ENCODE assay signal across 21 mouse cellular contexts in the genomic region with DNA sequence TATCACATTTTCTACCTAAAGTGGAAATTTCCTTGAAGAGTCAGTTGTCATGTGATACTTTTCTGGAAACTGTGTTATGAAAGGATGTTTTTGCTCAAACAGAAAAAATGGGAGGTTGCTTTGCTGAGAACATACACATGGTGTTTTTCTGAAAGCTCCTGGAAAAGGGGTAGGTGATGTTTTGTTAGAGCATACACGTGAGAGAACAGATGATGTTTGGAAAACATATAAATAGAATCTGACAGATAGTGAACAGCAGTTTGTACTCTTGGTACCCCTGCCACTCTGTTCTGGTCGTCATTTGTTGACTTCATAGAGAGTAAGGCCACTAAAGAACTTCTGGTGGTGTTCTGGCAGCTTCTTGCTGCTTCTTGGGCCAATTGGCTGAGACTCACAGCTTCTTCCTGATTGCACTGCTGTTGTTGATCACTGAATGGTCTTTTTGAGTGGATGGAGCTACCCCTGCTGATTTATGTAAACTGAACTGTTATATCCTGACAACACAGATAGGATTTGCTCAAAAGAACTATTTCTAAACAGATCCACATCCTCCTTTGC. TPM values are rescaled to one million over a fixed set of nuclear protein-coding genes. Genes with fewer than 3 reads are reported as not detected.
DNase-seq lines count a peak whose midpoint lies in the region; ATAC-seq and TF ChIP-seq lines count a peak whose summit lies in the region.
"Had no signal": no experiment of that assay in that cellular context is flagged by ENCODE, and none has a peak within 500 bp of the region (broad histone marks: within the 10 kb centered on the region; RNA-seq: fewer than 3 reads in every experiment).

No protein-coding gene starts in this region.

- TF ChIP-seq EP300 in heart, adult 2 months (IDR thresholded peaks at IDR 0.05; ENCODE audit: insufficient read depth, low read depth, low read length): no peak

- H3K4me3 ChIP-seq in heart, adult 2 months: no peak overlapping the region
- H3K4me3 ChIP-seq in heart, embryonic 11.5 days (ENCODE audit: low read depth, low read length): no peak overlapping the region
- H3K4me3 ChIP-seq: erythroblast, embryonic 14.5 days; limb, embryonic 10.5 days; liver, embryonic 15.5 days; megakaryocyte, embryonic 14.5 days; neural tube, embryonic 13.5 days had no signal

- WGBS in heart, adult 2 months: 40% methylated on average over 2 of the region's 2 CpGs
- WGBS in heart, embryonic 11.5 days (ENCODE audit: insufficient replicate concordance): 54% methylated on average over 2 of the region's 2 CpGs

- H3K4me2 ChIP-seq in heart, embryonic 11.5 days: no peak overlapping the region
- H3K4me2 ChIP-seq: liver, embryonic 15.5 days; neural tube, embryonic 13.5 days had no signal

- TF ChIP-seq CTCF in heart, adult 2 months (IDR thresholded peaks at IDR 0.05): no peak

- H3K9ac ChIP-seq in heart, adult 2 months (ENCODE audit: low read depth, low read length): no peak overlapping the region
- H3K9ac ChIP-seq in heart, embryonic 11.5 days (ENCODE audit: low read depth, low read length): no peak overlapping the region
- H3K9ac ChIP-seq: forebrain, postnatal 0 days; liver, embryonic 15.5 days; neural tube, embryonic 13.5 days had no signal

- no peaks in the 10 kb centered on the region for H3K36me3 ChIP-seq in heart, adult 2 months (ENCODE audit: control insufficient read depth, insufficient read depth, low read length)
- no peaks in the 10 kb centered on the region for H3K36me3 ChIP-seq in heart, embryonic 11.5 days (ENCODE audit: control insufficient read depth, insufficient read depth, low read length)
- H3K36me3 ChIP-seq: limb, embryonic 10.5 days; liver, embryonic 15.5 days; neural tube, embryonic 13.5 days had no signal

- no peaks in the 10 kb centered on the region for H3K79me2 ChIP-seq in heart, adult 2 months (replicated peaks; ENCODE audit: control insufficient read depth, insufficient read depth, low read length)

- peak; percentile 67 to 76 for DNase-seq in heart, adult 2 months
- peak; percentile 55 for DNase-seq in CD4-positive helper T cell, adult 2 months (ENCODE audit: low read depth, low spot score)
- peak; percentile 73 for DNase-seq in T-cell, adult 2 months (ENCODE audit: low spot score)
- peak; percentile 20 for DNase-seq in heart, postnatal 4 days
- DNase-seq in adrenal gland, adult 8-10 months: no peak
- DNase-seq in thymus, postnatal 36 days: no peak
- no peak for DNase-seq in frontal cortex, postnatal 14 days (ENCODE audit: low spot score in 2 of 2)
- DNase-seq: cerebellum, adult 9-11 months; forebrain, postnatal 0 days; kidney, adult 9 months; spleen, adult 18-20 months had no signal

- no peak for TF ChIP-seq POLR2A in heart, adult 2 months (IDR thresholded peaks at IDR 0.05; ENCODE audit: insufficient read depth, low read depth, low read length)

- ATAC-seq in heart, embryonic 11.5 days (replicated peaks; ENCODE audit: insufficient number of reproducible peaks, low FRiP score, low TSS enrichment): no peak
- ATAC-seq: forebrain, postnatal 0 days; hindbrain, embryonic 16.5 days had no signal

- intact Hi-C loops in heart, adult 2 months (cut with DNase I): no loop called here

- no peaks in the 10 kb centered on the region for H3K27me3 ChIP-seq in heart, adult 2 months (ENCODE audit: control insufficient read depth, insufficient read depth, low read length)
- no peaks in the 10 kb centered on the region for H3K27me3 ChIP-seq in heart, embryonic 11.5 days (ENCODE audit: control insufficient read depth, insufficient read depth, low read length)
- H3K27me3 ChIP-seq: liver, embryonic 15.5 days; megakaryocyte, embryonic 14.5 days; neural tube, embryonic 13.5 days had no signal

- H3K9me3 ChIP-seq in heart, embryonic 11.5 days (replicated peaks; ENCODE audit: control insufficient read depth, low read length): no peaks in the 10 kb centered on the region
- H3K9me3 ChIP-seq: limb, embryonic 10.5 days; liver, embryonic 15.5 days; megakaryocyte, embryonic 14.5 days; neural tube, embryonic 13.5 days had no signal

- H3K4me1 ChIP-seq in heart, adult 2 months (ENCODE audit: control insufficient read depth, insufficient read depth, low read length): no peaks in the 10 kb centered on the region; the same call in 1 of the 2 replicates
- H3K4me1 ChIP-seq in heart, embryonic 11.5 days (ENCODE audit: control insufficient read depth, insufficient read depth, low read length): no peaks in the 10 kb centered on the region
- H3K4me1 ChIP-seq: liver, embryonic 15.5 days; megakaryocyte, embryonic 14.5 days; neural tube, embryonic 13.5 days had no signal

- H3K27ac ChIP-seq in heart, adult 2 months: no peak overlapping the region
- H3K27ac ChIP-seq in heart, embryonic 11.5 days (ENCODE audit: low read depth, low read length): no peak overlapping the region
- H3K27ac ChIP-seq: limb, embryonic 10.5 days; liver, embryonic 15.5 days; neural tube, embryonic 13.5 days had no signal

RNA-seq across cellular contexts. Expression of a gene that starts 2.6 kb away (rescaled TPM):
- 1 to 10 TPM; 6.9 to 8.0 TPM for total RNA-seq in heart, adult 2 months (2021)
- polyA plus RNA-seq in heart, adult 2 months (2012; rRNA removed): 16.0 and 19.6 TPM in 2 replicates
- polyA plus RNA-seq in heart, embryonic 11.5 days (2014; fragmentation: Nextera tagmentation; extraction: Ambion mirVana): 0.44 and 0.56 TPM in 2 replicates
- total RNA-seq in heart, postnatal 4 days (2021): under 1 TPM; 0.56 to 0.60 TPM
- 1 to 10 TPM; 1.8 to 3.3 (median 2.3) TPM for total RNA-seq in adrenal gland, adult 8-10 months (2022)
- total RNA-seq: forebrain, postnatal 0 days; layer of hippocampus, postnatal 14 days; midbrain, postnatal 0 days had no signal
- polyA plus RNA-seq: erythroblast, embryonic 14.5 days; forebrain, postnatal 0 days; hindbrain, embryonic 16.5 days; midbrain, postnatal 0 days had no signal

RNA-seq across cellular contexts. Expression of a gene that starts 17.7 kb away (rescaled TPM):
- total RNA-seq in heart, adult 2 months (2021): 1 to 10 TPM; 5.1 to 9.3 TPM
- 3.1 and 4.5 TPM in 2 replicates for polyA plus RNA-seq in heart, adult 2 months (2012; rRNA removed)
- polyA plus RNA-seq in heart, embryonic 11.5 days (2014; fragmentation: Nextera tagmentation; extraction: Ambion mirVana): 0.59 and 1.4 TPM in 2 replicates
- 1 to 10 TPM; 2.5 to 3.1 TPM for total RNA-seq in heart, postnatal 4 days (2021)
- 10 to 100 TPM in 2 of 4 experiments, 1 to 10 TPM in 2; 6.8 to 11.0 (median 9.6) TPM for total RNA-seq in adrenal gland, adult 8-10 months (2022)
- polyA plus RNA-seq: erythroblast, embryonic 14.5 days had no signal

RNA-seq across cellular contexts. Expression of a gene that starts 48.2 kb away (rescaled TPM):
- under 1 TPM in 1 of 2 experiments, not detected in 1; 0.32 TPM for total RNA-seq in heart, adult 2 months (2021)
- 1.4 and 1.7 TPM in 2 replicates for polyA plus RNA-seq in heart, adult 2 months (2012; rRNA removed)
- polyA plus RNA-seq in heart, embryonic 11.5 days (2014; fragmentation: Nextera tagmentation; extraction: Ambion mirVana): not detected in 2 replicates
- not detected for total RNA-seq in heart, postnatal 4 days (2021)
- total RNA-seq in adrenal gland, adult 8-10 months (2022): under 1 TPM; 0.22 to 0.89 (median 0.35) TPM
- total RNA-seq: forebrain, postnatal 0 days; midbrain, postnatal 0 days had no signal
- polyA plus RNA-seq: erythroblast, embryonic 14.5 days; heart, embryonic 14.5 days; hindbrain, embryonic 16.5 days; limb, embryonic 10.5 days; midbrain, postnatal 0 days; neural tube, embryonic 13.5 days had no signal

Comparison
In these comparisons a context has a peak if more than half of its experiments do, and no peak if none do; other contexts are left out.
1. DNase-seq: peak in heart, adult 2 months (2 of 2), CD4-positive helper T cell, adult 2 months (single experiment), T-cell, adult 2 months (single experiment) and heart, postnatal 4 days (single experiment); none in adrenal gland, adult 8-10 months (single experiment), thymus, postnatal 36 days (0 of 2) and frontal cortex, postnatal 14 days (0 of 2).